Mouse (Mus musculus) megakaryocyte, embryonic 14.5 days (primary cell): ENCODE results near the gene Hapln4.

Experiments
- FLI1 ChIP-seq: IDR thresholded peaks from 2 replicates; pipeline ENCODE4 v1.6.1; 2012; ENCODE audit warnings: low read length, inconsistent platforms, mixed read lengths
- GATA1 ChIP-seq: IDR thresholded peaks from 3 replicates; pipeline ENCODE4 v1.6.1; 2012; ENCODE audit warnings: mixed read lengths, low read length, inconsistent platforms, borderline replicate concordance

- TF ChIP-seq GATA1 (no peak), FLI1 (no peak)
Observed at GRCm38 (mm10) chr8:70072441-70073069, 10.7 kb upstream of the Hapln4 start, which contains the start of gene Tm6sf2.
